9 mouse cellular contexts compared by ENCODE assay signal in the genomic region with DNA sequence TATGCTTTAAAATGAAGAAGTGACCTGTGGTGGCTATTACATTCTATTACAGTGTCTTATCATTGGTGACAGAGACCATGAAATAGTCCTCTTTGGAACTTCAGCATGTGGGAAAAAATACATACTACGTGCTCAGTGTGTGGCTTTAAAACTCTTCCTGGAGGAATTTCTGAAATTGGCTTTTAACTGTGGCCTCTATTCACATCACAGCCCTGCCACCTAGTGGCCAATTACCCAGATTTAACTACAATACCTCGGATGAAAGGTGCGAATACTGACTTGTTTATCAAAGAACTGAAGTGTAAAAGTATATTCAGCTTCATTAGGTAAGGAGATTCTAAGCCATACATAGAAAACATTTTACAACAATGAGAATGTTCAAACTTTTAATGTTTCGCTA. TPM values are rescaled to one million over a fixed set of nuclear protein-coding genes. Genes with fewer than 3 reads are reported as not detected.
DNase-seq lines count a peak whose midpoint lies in the region; ATAC-seq and TF ChIP-seq lines count a peak whose summit lies in the region.
"Had no signal": no experiment of that assay in that cellular context is flagged by ENCODE, and none has a peak within 500 bp of the region (broad histone marks: within the 10 kb centered on the region; RNA-seq: fewer than 3 reads in every experiment).

No protein-coding gene starts in this region.

- DNase-seq in testis, postnatal 14 days (ENCODE audit: low spot score), result no peak
- DNase-seq in adipocyte (ENCODE audit: low spot score), result peak; percentile 73
- peak; percentile 80 for DNase-seq in embryo, embryonic 10 days (ENCODE audit: low spot score)
- DNase-seq in left cerebral cortex, adult 11 months (ENCODE audit: low spot score), result peak; percentile 67
- DNase-seq in midbrain, postnatal 0 days (ENCODE audit: low spot score), result peak; percentile 77
- DNase-seq in spleen, postnatal 4 days (ENCODE audit: low spot score in 2 of 2), result no peak

- no peaks in the 10 kb centered on the region for H3K4me1 ChIP-seq in testis, adult 2 months (ENCODE audit: control insufficient read depth, insufficient read depth, low read length)
- no peaks in the 10 kb centered on the region for H3K4me1 ChIP-seq in midbrain, postnatal 0 days (ENCODE audit: insufficient read depth, low read length)

- no peaks in the 10 kb centered on the region for H3K36me3 ChIP-seq in testis, adult 2 months (ENCODE audit: control insufficient read depth, insufficient read depth, low read length)
- no peaks in the 10 kb centered on the region for H3K36me3 ChIP-seq in midbrain, postnatal 0 days (ENCODE audit: insufficient read depth, low read length)

- no peak overlapping the region for H3K27ac ChIP-seq in testis, adult 2 months (ENCODE audit: control insufficient read depth, insufficient read depth, low read depth, low read length)
- H3K27ac ChIP-seq in midbrain, postnatal 0 days (ENCODE audit: low read depth, low read length), result no peak overlapping the region

- no peak for TF ChIP-seq POLR2A in testis, adult 2 months (IDR thresholded peaks at IDR 0.05; ENCODE audit: control insufficient read depth, low read depth, low read length)

- H3K9ac ChIP-seq in midbrain, postnatal 0 days (replicated peaks; ENCODE audit: low read length, poor library complexity, severe bottlenecking), result no peak overlapping the region

- WGBS in midbrain, postnatal 0 days, result 13% methylated on average over 4 of the region's 4 CpGs

- ATAC-seq in hematopoietic stem cell, adult 5-6 weeks (replicated peaks in 1 of 2; ENCODE audit: insufficient read depth in 1 of 2, low FRiP score in 2 of 2, low TSS enrichment in 1 of 2, low read depth in 1 of 2, poor library complexity in 2 of 2, severe bottlenecking in 2 of 2), result peak; percentile 32 to 48; a peak in 2 of 4 replicates
- no peak for ATAC-seq in midbrain, postnatal 0 days (ENCODE audit: low FRiP score)

- no peaks in the 10 kb centered on the region for H3K9me3 ChIP-seq in midbrain, postnatal 0 days (ENCODE audit: low read length)

- H3K27me3 ChIP-seq in testis, adult 2 months (ENCODE audit: control insufficient read depth, insufficient read depth, low read length), result no peaks in the 10 kb centered on the region
- H3K27me3 ChIP-seq in midbrain, postnatal 0 days (ENCODE audit: insufficient read depth, low read length), result no peaks in the 10 kb centered on the region

- peak; percentile 4; the same call in 1 of the 2 replicates for TF ChIP-seq CTCF in testis, adult 2 months (IDR thresholded peaks at IDR 0.05; ENCODE audit: control insufficient read depth, insufficient read depth, insufficient replicate concordance, low read depth, low read length)
- TF ChIP-seq CTCF in midbrain, postnatal 0 days (IDR thresholded peaks at IDR 0.05), result peak; percentile 86

- no peak overlapping the region for H3K4me2 ChIP-seq in midbrain, postnatal 0 days (ENCODE audit: low read depth, low read length, poor library complexity, severe bottlenecking)

- H3K4me3 ChIP-seq in testis, adult 2 months (ENCODE audit: control insufficient read depth, low read depth, low read length), result no peak overlapping the region
- H3K4me3 ChIP-seq in midbrain, postnatal 0 days (ENCODE audit: low read depth, low read length), result no peak overlapping the region

RNA-seq across cellular contexts. Expression of gene Lsm8, which starts 29.0 kb away (rescaled TPM):
- 16.7 and 25.5 TPM in 2 replicates for polyA plus RNA-seq in testis, adult 2 months (2012; rRNA removed)
- total RNA-seq in hematopoietic stem cell, adult 5-6 weeks (2017), result 63.9 and 108 TPM in 2 replicates
- 42.8 and 51.4 TPM in 2 replicates for total RNA-seq in midbrain, postnatal 0 days (2014; rRNA removed)
- polyA plus RNA-seq in midbrain, postnatal 0 days (2015; fragmentation: Nextera tagmentation; extraction: Ambion mirVana), result 71.1 and 71.7 TPM in 2 replicates

RNA-seq across cellular contexts. Expression of gene Ankrd7, which starts 46.8 kb away (rescaled TPM):
- 33.0 and 55.8 TPM in 2 replicates for polyA plus RNA-seq in testis, adult 2 months (2012; rRNA removed)
- not detected in 2 replicates for total RNA-seq in hematopoietic stem cell, adult 5-6 weeks (2017)
- total RNA-seq in midbrain, postnatal 0 days (2014; rRNA removed), result not detected in 2 replicates
- polyA plus RNA-seq in midbrain, postnatal 0 days (2015; fragmentation: Nextera tagmentation; extraction: Ambion mirVana), result 0.14 TPM in 1 of 2 replicates, not detected in the other
- total RNA-seq: neutrophil, adult 5-6 weeks had no signal

Comparison
In these comparisons a context has a peak if more than half of its experiments do, and no peak if none do; other contexts are left out.
1. DNase-seq: peak in adipocyte (single experiment), embryo, embryonic 10 days (single experiment), left cerebral cortex, adult 11 months (single experiment) and midbrain, postnatal 0 days (single experiment); none in testis, postnatal 14 days (single experiment) and spleen, postnatal 4 days (0 of 2).